Mouse (Mus musculus) ES-Bruce4 (cell line): ENCODE results near the gene Igflr1.

Source experiments
- CTCF ChIP-seq: IDR thresholded peaks from one replicate; pipeline ENCODE4 v1.8.1; 2011; ENCODE audit warnings: low read depth, low read length
- EP300 ChIP-seq: IDR thresholded peaks from 2 replicates; pipeline ENCODE4 v1.6.1; 2011; ENCODE audit warnings: low read depth, low read length; ENCODE audit not compliant: insufficient read depth
- POLR2A ChIP-seq: IDR thresholded peaks from one replicate; pipeline ENCODE4 v1.8.1; 2011; ENCODE audit warnings: low read length; ENCODE audit not compliant: insufficient read depth

- TF ChIP-seq CTCF (peak; percentile 72), EP300 (no peak), POLR2A (no peak)
Observed at GRCm38 (mm10) chr7:30613529-30614112, 48.4 kb downstream of the Igflr1 start.
